Mouse (Mus musculus): ENCODE results near the gene Pou2f3. TPM values are rescaled to one million over a fixed set of nuclear protein-coding genes. Genes with fewer than 3 reads are reported as not detected.

Pou2f3 gene
- polyA plus RNA-seq, 1 experiment from 2014 or later = 0.09 TPM

GRCm38 (mm10) chr9:43102931-43103330, 107.2 kb downstream of the Pou2f3 start:
- no peaks in the 10 kb centered on the region for H3K27me3 ChIP-seq (ENCODE audit: insufficient read depth, poor library complexity, severe bottlenecking)
- no peak overlapping the region for H3K27ac ChIP-seq
- 96% methylated on average over 2 of the region's 2 CpGs for WGBS
- peaks cover under 1% of the 10 kb centered on the region; the same call in 1 of the 2 replicates for H3K36me3 ChIP-seq
- H3K4me1 ChIP-seq (replicated peaks) = peaks cover 42% of the 10 kb centered on the region
- DNase-seq (ENCODE audit: low spot score) = no peak
- H3K9me3 ChIP-seq = no peaks in the 10 kb centered on the region
- H3K4me3 ChIP-seq = peak overlapping the region; percentile 79

- Histone ChIP-seq H3K36me3 (peaks cover 3% of the 10 kb centered on the region; the same call in 1 of the 2 replicates), H3K27me3 (ENCODE audit: insufficient read depth, poor library complexity, severe bottlenecking) (no peaks in the 10 kb centered on the region), H3K9me3 (no peaks in the 10 kb centered on the region), H3K4me1 (replicated peaks) (peaks cover 45% of the 10 kb centered on the region), H3K4me3 (no peak overlapping the region), H3K27ac (no peak overlapping the region)
- WGBS = 84% methylated on average over 8 of the region's 8 CpGs
- DNase-seq (ENCODE audit: low spot score) = no peak
These were observed 108.1 kb downstream of the Pou2f3 start for GRCm38 (mm10) chr9:43101936-43102595.

DNA sequence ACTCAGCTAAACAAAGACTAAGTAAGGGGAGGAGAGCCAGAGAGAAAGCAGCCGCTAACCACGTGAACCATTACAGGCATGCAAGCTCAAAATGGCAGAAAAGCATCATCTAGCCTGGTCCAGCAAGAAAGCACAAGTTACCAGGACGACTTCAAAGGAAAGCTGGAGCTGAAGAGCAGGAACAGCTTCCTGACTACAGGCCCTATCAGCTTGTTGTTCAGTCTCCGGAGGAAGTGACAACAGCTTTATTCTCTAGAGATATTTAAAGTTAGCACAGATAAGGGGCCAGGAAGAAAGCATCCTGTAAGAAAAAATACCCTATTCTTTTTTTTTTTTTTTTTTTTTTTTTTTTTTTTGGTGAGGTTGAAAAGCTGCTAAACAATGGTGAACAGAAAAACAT, 111.2 kb downstream of the Pou2f3 start:
- no peaks in the 10 kb centered on the region for H3K27me3 ChIP-seq (ENCODE audit: insufficient read depth, poor library complexity, severe bottlenecking)
- DNase-seq (ENCODE audit: low spot score) = no peak
- peaks cover 3% of the 10 kb centered on the region; the same call in 1 of the 2 replicates for H3K36me3 ChIP-seq
- peaks cover 26% of the 10 kb centered on the region for H3K4me1 ChIP-seq (replicated peaks)
- 66% methylated on average over 4 of the region's 4 CpGs for WGBS
- H3K27ac ChIP-seq = no peak overlapping the region
- no peaks in the 10 kb centered on the region for H3K9me3 ChIP-seq
- H3K4me3 ChIP-seq = no peak overlapping the region

DNA sequence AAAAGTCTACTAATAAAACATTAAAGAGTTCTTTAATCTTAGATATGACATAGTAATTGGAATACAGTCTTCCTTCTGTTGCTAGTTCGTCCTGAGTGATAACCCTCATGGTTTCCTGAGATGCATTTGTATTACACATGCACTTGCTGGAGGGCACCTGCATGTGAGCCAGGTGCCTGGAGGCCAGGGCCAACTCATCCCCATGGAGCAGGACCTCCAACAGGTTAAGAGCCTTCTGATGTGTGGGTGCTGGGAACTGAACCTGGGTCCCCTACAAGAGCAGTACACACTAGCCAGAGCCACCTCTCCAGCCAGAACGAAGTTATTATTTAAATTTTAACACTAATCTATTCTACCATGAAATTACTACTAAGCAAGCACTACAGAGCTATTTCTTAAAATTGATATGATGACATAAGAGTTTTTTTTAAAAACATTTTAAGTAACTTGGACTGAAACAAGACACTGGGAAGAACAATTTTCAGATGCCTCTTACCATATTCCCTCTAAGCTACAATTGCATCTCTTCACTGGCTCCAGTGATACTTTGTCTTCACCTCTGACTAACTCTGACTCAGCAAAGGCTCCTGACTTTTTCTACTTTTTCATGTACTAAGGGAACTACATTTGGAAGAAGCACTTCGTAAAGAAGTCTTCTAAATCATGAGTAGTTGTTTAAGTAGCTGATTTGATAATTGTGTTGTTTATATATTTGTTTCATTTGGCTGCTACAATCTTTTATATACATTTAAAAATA, 112.2 kb downstream of the Pou2f3 start:
- Histone ChIP-seq H3K36me3 (peaks cover 3% of the 10 kb centered on the region; the same call in 1 of the 2 replicates), H3K27me3 (ENCODE audit: insufficient read depth, poor library complexity, severe bottlenecking) (no peaks in the 10 kb centered on the region), H3K4me3 (no peak overlapping the region), H3K27ac (no peak overlapping the region), H3K9me3 (no peaks in the 10 kb centered on the region), H3K4me1 (replicated peaks) (peaks cover 17% of the 10 kb centered on the region)
- no peak for DNase-seq (ENCODE audit: low spot score)
- 94% methylated on average over 3 of the region's 3 CpGs for whole genome bisulfite sequencing

GRCm38 (mm10) chr9:43096337-43096736, 113.8 kb downstream of the Pou2f3 start:
- Histone ChIP-seq H3K9me3 (no peaks in the 10 kb centered on the region), H3K4me3 (no peak overlapping the region), H3K27me3 (ENCODE audit: insufficient read depth, poor library complexity, severe bottlenecking) (no peaks in the 10 kb centered on the region), H3K27ac (no peak overlapping the region), H3K4me1 (replicated peaks) (peaks cover 6% of the 10 kb centered on the region; the same call in 1 of the 2 replicates), H3K36me3 (peaks cover 3% of the 10 kb centered on the region; the same call in 1 of the 2 replicates)
- no peak for DNase-seq (ENCODE audit: low spot score)

GRCm38 (mm10) chr9:43094828-43095227, 115.3 kb downstream of the Pou2f3 start:
- H3K36me3 ChIP-seq = peaks cover 3% of the 10 kb centered on the region; the same call in 1 of the 2 replicates
- 91% methylated on average over 4 of the region's 4 CpGs for WGBS
- H3K9me3 ChIP-seq = no peaks in the 10 kb centered on the region

DNA sequence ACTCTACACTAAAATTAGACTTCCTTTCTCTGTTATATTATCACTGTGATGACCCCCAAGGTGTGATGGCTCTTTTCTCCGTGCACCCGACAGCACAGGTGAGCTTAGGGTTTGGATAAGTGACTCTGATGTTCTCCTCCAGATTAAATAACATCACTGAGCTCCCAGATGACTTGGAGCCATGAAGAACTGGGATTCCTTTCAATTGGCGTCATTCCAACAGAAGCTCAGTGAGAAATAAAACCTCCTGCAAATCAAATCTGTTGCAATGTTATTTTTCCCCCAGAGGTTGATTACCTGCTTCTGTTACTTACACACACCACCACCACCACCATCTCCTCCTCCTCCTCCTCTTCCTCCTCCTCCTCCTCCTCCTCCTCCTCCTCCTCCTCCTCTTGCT, 116.4 kb downstream of the Pou2f3 start:
- Histone ChIP-seq H3K9me3 (no peaks in the 10 kb centered on the region), H3K36me3 (peaks cover 3% of the 10 kb centered on the region; the same call in 1 of the 2 replicates), H3K27me3 (ENCODE audit: insufficient read depth, poor library complexity, severe bottlenecking) (no peaks in the 10 kb centered on the region), H3K4me3 (no peak overlapping the region), H3K4me1 (replicated peaks) (0 out of 2 replicates have a peak, but pooled peaks cover 4% of the 10 kb centered on the region), H3K27ac (no peak overlapping the region)
- 91% methylated on average over 3 of the region's 3 CpGs for WGBS
- no peak for DNase-seq (ENCODE audit: low spot score)

More at GRCm38 (mm10) chr9:43094828-43095227, 115.3 kb downstream of the Pou2f3 start:
- no peak overlapping the region for H3K27ac ChIP-seq
- 0 out of 2 replicates have a peak, but pooled peaks cover 6% of the 10 kb centered on the region for H3K4me1 ChIP-seq (replicated peaks)
- DNase-seq (ENCODE audit: low spot score) = no peak
- H3K4me3 ChIP-seq = no peak overlapping the region
- H3K27me3 ChIP-seq (ENCODE audit: insufficient read depth, poor library complexity, severe bottlenecking) = no peaks in the 10 kb centered on the region

GRCm38 (mm10) chr9:43085686-43086285, 124.4 kb downstream of the Pou2f3 start:
- no peaks in the 10 kb centered on the region for H3K36me3 ChIP-seq
- DNase-seq (ENCODE audit: low spot score) = no peak
- H3K4me3 ChIP-seq = no peak overlapping the region
- 86% methylated on average over 1 of the region's 1 CpGs for WGBS
- no peaks in the 10 kb centered on the region for H3K27me3 ChIP-seq (ENCODE audit: insufficient read depth, poor library complexity, severe bottlenecking)
- no peaks in the 10 kb centered on the region for H3K9me3 ChIP-seq
- H3K4me1 ChIP-seq (replicated peaks) = peaks cover 5% of the 10 kb centered on the region
- no peak overlapping the region for H3K27ac ChIP-seq

GRCm38 (mm10) chr9:43084496-43085362, 125.4 kb downstream of the Pou2f3 start:
- H3K36me3 ChIP-seq = no peaks in the 10 kb centered on the region
- H3K27me3 ChIP-seq (ENCODE audit: insufficient read depth, poor library complexity, severe bottlenecking) = no peaks in the 10 kb centered on the region
- no peaks in the 10 kb centered on the region for H3K9me3 ChIP-seq
- H3K27ac ChIP-seq = no peak overlapping the region
- no peak overlapping the region for H3K4me3 ChIP-seq
- WGBS = 87% methylated on average over 7 of the region's 7 CpGs
- H3K4me1 ChIP-seq (replicated peaks) = peaks cover 5% of the 10 kb centered on the region
- no peak for DNase-seq (ENCODE audit: low spot score)

- Histone ChIP-seq H3K27ac (no peak overlapping the region), H3K4me1 (replicated peaks) (peaks cover 5% of the 10 kb centered on the region), H3K27me3 (ENCODE audit: insufficient read depth, poor library complexity, severe bottlenecking) (no peaks in the 10 kb centered on the region), H3K36me3 (no peaks in the 10 kb centered on the region), H3K9me3 (no peaks in the 10 kb centered on the region), H3K4me3 (no peak overlapping the region)
- 31% methylated on average over 7 of the region's 7 CpGs for WGBS
- no peak for DNase-seq (ENCODE audit: low spot score)
These were observed 126.6 kb downstream of the Pou2f3 start for GRCm38 (mm10) chr9:43083441-43084055.

- Histone ChIP-seq H3K27me3 (ENCODE audit: insufficient read depth, poor library complexity, severe bottlenecking) (no peaks in the 10 kb centered on the region), H3K36me3 (no peaks in the 10 kb centered on the region), H3K27ac (no peak overlapping the region), H3K4me1 (replicated peaks) (peaks cover 4% of the 10 kb centered on the region), H3K4me3 (no peak overlapping the region), H3K9me3 (no peaks in the 10 kb centered on the region)
- 92% methylated on average over 3 of the region's 3 CpGs for WGBS
- DNase-seq (ENCODE audit: low spot score) = no peak
These were observed 131.5 kb downstream of the Pou2f3 start for GRCm38 (mm10) chr9:43078711-43079110.

GRCm38 (mm10) chr9:43076163-43076562, 134.0 kb downstream of the Pou2f3 start:
- 85% methylated on average over 7 of the region's 7 CpGs for WGBS
- Histone ChIP-seq H3K36me3 (no peaks in the 10 kb centered on the region), H3K27ac (no peak overlapping the region), H3K9me3 (no peaks in the 10 kb centered on the region), H3K4me1 (replicated peaks) (peaks cover 7% of the 10 kb centered on the region), H3K4me3 (no peak overlapping the region), H3K27me3 (ENCODE audit: insufficient read depth, poor library complexity, severe bottlenecking) (no peaks in the 10 kb centered on the region)
- DNase-seq (ENCODE audit: low spot score) = no peak

All from hindbrain, embryonic 10.5 days (tissue).